Mouse (Mus musculus) brain, adult 2 months (tissue): ENCODE data around the gene Fam32a.
A peak's percentile ranks its signal among the peaks of the same experiment; 100 is the strongest.

ENCODE experiments used
- DNase-seq: peaks from one replicate; pipeline ENCODE4 v3.0.0; 2011; ENCODE audit warnings: low read depth, low spot score

The Fam32a gene

GRCm38 (mm10) chr8:72240403-72240763, 20.9 kb downstream of the Fam32a start:
- peak; percentile 11 for DNase-seq

DNA sequence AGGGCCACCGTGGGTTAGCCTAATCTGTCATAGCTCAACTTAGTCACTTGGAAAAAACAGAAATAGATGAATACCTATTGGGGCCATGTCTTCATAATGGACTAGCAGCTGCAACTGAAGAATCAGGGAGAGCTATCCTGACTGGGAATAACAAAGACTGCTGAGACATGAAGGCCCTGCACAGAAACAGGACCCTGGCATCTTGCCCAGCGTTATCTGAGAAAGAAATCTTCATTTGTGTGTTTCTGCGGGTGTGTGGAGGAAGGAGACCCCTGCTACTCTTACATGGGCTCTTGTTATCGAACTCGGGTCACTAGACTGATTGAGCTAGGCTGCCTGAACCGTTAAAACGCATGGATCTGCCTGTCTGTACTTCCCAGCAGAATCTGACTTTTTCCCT, 21.4 kb downstream of the Fam32a start:
- DNase-seq, result no peak

GRCm38 (mm10) chr8:72242226-72242625, 22.7 kb downstream of the Fam32a start:
- peak; percentile 16 for DNase-seq

GRCm38 (mm10) chr8:72244610-72245009, 25.1 kb downstream of the Fam32a start:
- DNase-seq, result no peak

- DNase-seq, result peak; percentile 25
Observed at GRCm38 (mm10) chr8:72257171-72257901, 37.8 kb downstream of the Fam32a start.

DNA sequence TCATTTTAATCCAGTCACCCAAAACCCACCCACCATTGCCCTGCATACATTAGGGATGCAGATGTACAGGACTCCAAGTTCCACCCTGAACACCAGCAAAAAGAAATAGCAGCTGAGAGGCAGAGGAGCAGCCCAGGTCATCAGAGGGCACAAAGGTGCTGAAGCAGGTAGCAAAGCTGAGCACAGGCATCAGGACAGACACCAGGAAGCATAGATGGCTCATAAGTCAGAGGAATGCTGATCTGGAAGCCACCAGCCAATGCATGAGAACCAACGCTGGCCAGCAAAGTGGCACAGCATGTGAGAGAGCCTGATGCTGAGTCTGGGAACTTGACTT, 38.3 kb downstream of the Fam32a start:
- DNase-seq, result no peak

DNA sequence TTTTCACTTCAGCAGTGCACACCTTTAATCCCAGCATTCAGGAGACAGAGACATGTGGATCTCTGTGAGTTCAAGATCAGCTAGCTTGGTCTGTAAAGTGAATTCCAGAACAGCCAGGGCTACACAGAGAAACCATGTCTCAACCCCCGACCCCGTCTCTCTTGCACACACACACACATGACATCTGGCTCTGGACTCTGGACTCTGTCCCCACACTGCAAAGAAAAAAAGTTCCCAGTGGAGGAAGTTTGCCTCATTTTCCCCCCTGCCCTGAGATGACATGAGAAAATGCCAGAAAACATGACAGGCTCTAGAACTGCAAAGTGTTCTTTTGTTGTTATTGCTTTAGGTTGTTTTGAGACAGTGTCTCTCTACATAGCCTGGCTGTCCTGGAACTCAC, 40.3 kb downstream of the Fam32a start:
- no peak for DNase-seq

GRCm38 (mm10) chr8:72260585-72260984, 41.1 kb downstream of the Fam32a start:
- no peak for DNase-seq

- DNase-seq, result peak; percentile 78
Observed at GRCm38 (mm10) chr8:72261019-72261418, 41.5 kb downstream of the Fam32a start.

- no peak for DNase-seq
Observed at GRCm38 (mm10) chr8:72261431-72261830, 41.9 kb downstream of the Fam32a start.

DNA sequence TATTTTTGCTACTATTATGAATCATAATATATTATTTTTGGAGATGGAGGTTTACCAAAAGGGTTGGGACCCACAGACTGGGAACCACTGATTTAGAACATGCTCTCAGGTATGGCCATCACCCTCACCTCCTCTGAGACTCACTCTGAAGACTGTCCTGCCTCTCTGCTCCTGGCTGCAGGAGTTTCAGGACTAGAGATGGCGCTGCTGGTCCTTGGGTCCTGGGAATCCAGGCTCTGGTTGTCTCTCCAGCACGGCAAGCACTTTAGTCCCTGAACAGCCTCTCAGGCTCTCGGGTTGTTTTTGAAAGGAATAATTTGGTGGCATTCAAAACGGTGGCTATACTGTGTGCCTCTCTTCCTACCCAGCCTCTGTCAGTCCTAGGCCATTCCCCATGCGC, 42.3 kb downstream of the Fam32a start:
- DNase-seq, result no peak

DNA sequence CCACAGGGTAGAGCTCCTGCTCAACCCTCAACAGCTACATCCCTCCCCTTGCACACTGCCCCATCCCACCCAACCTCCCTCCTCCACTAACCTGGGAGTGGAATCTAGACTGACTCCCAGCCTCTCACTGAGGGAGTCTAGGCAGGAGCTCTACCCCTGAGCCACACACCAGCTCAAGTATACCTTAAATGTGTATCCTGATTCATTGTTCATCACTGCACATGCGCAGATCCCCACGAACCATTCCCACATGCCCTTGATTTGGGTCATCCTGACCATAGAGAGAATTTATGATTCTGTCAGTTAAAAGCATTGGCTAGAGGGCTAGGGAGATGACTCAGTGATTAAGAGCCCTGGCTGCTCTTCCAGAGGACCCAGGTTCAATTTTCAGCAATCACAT, 43.2 kb downstream of the Fam32a start:
- no peak for DNase-seq

DNA sequence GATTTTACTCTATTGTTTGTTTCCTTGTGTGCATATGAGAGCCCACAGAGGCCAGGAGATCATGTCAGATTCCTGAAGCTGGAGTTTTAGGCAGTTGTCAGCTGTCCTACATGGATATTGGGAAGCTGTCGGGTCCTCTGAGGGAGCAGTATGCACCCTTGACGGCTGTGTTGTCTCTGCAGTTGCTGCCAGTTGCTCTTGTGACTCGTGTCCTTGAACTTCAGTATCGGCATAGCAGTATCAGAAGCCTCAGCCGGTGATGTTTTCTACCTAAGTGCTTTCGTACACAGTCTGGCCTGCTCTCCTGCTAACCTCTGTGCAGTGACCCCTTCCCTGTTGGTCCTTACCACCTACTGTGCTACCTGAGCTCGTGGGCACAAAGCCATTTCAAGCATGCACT, 43.9 kb downstream of the Fam32a start:
- no peak for DNase-seq

DNA sequence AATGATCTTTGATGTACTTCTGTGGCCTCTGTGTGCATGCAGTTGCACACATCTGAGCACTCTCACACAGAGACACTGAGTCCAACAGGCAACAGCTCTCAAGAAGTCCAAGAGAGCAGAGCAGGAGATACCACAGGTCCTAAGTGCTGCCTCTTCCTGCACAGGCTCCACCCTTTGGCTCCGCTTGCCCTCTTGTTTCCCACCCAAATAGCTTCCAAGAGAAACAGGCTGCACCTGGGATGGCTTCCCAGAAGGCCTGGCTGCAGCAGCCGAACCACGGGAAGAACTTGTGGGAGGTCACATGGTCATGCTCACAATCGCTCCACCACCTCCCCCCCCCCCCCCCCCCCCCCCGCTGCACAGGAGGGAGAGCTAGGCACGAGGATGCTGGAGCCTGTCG, 45.8 kb downstream of the Fam32a start:
- DNase-seq, result no peak

- no peak for DNase-seq
Observed at GRCm38 (mm10) chr8:72266671-72267070, 47.1 kb downstream of the Fam32a start.

DNA sequence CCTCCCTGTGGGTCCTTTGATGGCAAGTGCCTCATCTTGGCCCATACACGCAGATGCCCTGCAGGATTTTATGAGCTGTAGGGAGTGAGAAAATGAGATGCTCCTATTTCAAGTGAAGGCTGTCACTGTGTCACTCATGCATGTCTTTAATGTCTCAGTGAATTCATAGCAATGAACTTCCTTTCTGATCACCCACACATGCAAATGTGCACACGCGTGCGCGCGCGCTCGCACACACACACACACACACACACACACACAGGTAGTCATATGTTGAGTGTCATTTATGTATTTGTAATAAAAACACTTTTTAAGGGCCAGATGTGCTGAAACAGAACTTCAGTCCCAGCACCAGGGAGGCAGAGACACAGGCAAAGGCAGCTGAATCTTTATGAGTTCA, 47.6 kb downstream of the Fam32a start:
- DNase-seq, result no peak

GRCm38 (mm10) chr8:72268356-72268755, 48.8 kb downstream of the Fam32a start:
- peak; percentile 31 for DNase-seq

DNA sequence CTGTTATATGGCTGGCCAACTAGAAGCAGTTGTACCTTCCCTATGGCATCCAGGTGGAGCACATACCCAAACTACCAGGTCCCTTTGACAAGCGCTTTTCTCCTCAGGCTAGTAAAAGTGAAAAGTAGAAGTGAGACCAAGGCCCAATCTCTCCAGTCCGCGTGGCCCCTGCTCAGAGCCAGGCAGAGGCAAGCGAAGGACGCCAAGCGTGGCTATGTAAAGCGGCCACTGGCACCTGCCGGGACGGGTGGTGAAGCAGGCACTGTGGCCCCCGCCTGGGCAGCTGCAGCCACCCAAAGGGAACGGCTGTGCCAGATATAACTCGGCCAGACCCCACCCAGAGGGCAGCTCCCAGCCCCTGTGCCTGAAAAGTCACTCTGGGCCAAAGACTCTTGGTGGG, 51.1 kb downstream of the Fam32a start:
- DNase-seq, result no peak

GRCm38 (mm10) chr8:72271051-72271660, 51.6 kb downstream of the Fam32a start:
- DNase-seq, result no peak

DNA sequence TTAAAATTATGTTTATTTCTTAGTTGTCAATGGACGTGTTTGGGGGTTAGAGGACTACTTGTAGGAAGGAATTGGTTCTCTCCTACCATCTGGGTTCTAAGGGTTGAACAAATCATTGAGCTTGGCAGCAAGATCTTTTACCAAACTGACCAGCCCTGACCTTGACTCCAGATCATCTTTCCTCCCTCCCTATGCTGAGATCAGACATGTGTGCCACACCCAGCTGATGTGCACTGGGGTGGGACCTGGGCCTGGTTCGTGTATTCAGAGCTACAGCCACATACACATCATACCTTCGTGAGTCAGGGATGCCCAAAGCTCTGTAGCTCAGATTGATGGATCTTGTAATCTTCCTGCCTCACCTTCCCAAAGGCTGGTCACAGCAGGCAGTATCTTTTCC, 52.2 kb downstream of the Fam32a start:
- no peak for DNase-seq

DNA sequence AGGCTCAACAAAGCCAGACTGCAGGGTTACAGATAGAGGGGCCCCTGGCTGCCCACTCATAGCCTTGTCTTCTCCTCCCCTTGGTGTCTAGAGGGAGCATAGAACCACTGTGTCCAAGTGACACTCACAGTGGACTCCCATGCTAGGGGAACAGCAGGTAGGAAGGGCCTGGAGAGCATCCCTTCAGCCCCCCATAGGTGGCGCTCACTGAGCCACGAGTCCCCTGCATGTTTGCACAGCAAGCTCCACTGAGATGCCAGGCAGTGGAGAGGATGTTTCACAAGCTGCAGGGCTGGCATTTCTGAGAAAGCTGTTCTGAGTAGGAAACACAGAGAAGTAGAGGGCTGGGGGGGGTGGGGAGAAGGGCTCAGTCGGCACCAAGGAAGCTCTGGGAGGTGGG, 52.8 kb downstream of the Fam32a start:
- peak; percentile 76 for DNase-seq

- no peak for DNase-seq
Observed at GRCm38 (mm10) chr8:72273111-72273770, 53.7 kb downstream of the Fam32a start.

DNA sequence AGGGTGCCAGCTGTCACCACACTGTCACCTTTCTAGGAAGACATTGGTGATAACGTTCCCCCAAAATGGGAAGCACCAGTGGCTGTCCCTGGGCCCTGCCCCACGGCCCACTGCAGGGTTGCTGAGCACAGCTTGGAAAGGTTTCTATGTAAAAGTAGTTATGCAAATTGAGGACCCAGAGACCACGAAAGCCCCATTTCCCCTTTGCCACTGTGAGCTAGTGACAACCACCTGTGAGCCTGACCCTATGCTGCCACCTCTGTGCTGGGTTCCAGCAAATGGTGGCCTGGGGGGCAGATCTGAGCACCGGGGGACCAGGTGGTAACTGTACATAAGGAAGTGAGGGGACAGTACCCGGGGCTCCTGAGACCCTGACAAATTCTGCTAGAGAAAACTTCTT, 54.3 kb downstream of the Fam32a start:
- no peak for DNase-seq
